Mouse (Mus musculus) lung, adult 2 months (tissue): ENCODE data around the gene Vps13d.

Experiments
- CTCF ChIP-seq: fragments of 200-500 bp; IDR thresholded peaks from 2 replicates; pipeline ENCODE4 v1.5.1; 2011; ENCODE audit warnings: mild to moderate bottlenecking, low read length, control low read depth; ENCODE audit not compliant: insufficient read depth
- POLR2A ChIP-seq: fragments of 200-500 bp; IDR thresholded peaks from 2 replicates; pipeline ENCODE4 v1.6.1; 2011; ENCODE audit warnings: low read depth, mild to moderate bottlenecking, control low read depth, low read length, borderline replicate concordance; ENCODE audit errors: extremely low read depth

- TF ChIP-seq CTCF: no peak
- TF ChIP-seq POLR2A: no peak
Observed at GRCm38 (mm10) chr4:145221379-145221778, 26.6 kb upstream of the Vps13d start.
